Mouse (Mus musculus): ENCODE measurements around the gene Accsl. TPM values are rescaled to one million over a fixed set of nuclear protein-coding genes. Genes with fewer than 3 reads are reported as not detected.
A peak's percentile ranks its signal among the peaks of the same experiment; 100 is the strongest.

The Accsl gene
- polyA plus RNA-seq, 1 experiment from 2014 or later, result not detected

DNA sequence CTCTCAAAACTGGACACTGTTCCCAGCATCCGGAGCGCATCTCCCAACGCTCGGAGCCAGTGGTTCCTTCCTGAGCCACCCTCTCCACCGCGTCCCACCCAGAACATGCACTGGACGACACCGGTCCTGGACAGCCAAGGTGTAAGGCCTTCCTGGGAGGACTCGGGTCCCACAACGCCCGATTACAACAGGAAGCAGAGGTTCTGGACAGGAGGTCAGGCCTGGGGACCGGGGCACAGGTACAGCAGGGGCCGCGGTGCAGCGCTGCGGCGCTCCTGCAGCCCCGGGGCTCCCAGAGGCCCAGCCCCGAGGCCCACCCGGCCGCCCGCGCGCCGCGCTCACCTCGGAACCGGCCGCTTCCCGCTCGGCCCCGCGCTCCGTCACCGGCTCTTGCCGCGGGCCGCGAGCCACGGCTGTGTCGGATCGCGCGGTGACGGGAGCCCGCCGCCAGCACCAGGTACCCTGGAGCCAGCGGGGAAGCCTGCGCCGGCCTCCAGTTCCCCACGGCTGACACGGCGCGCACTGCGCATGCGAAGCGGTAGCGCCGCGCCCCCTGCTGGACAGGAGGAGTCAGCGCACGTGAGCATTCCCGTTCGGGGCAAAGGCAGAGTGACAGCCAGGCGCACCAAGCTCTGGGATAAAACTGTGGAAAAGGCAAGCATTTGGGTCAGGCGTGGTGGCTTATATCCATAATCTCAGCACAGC is 46.8 kb downstream of the Accsl start, which contains the start of gene Ext2:
Ext2 (minus strand) TSS at position 524 of the 705 bp plus-strand sequence.
- DNase-seq (ENCODE audit: low spot score), result peak; percentile 89
- Histone ChIP-seq H3K4me3 (peak within 1 kb of the TSS; percentile 91), H3K36me3 (peaks cover 8% of the 10 kb centered on the region), H3K9me3 (no peaks in the 10 kb centered on the region), H3K27ac (peak within 1 kb of the TSS; percentile 92), H3K27me3 (ENCODE audit: insufficient read depth, poor library complexity, severe bottlenecking) (no peaks in the 10 kb centered on the region), H3K4me1 (replicated peaks) (peaks cover 23% of the 10 kb centered on the region)
- WGBS, result under 1% methylated on average over 66 of the region's 66 CpGs

DNA sequence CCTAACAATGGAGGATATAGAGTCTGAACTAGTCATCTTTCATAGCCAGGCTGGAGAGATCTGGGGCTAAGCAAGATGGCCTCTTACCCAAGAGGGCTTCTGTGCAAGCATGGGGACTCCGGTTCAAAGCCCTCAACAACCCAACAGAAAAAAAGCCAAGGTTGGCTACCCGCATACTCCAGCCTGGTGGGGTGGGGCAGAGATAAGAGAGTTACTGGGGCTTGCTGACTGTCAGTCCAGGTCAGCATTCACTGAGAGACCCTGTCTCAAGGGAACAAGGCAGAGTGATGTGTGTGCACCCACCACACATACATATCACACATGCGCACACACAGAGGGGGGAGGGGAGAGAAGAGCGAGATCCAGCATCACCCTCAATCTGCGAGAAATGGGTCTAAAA is 51.2 kb downstream of the Accsl start:
- no peak for DNase-seq (ENCODE audit: low spot score)
- 94% methylated on average over 5 of the region's 5 CpGs for WGBS
- no peaks in the 10 kb centered on the region for H3K9me3 ChIP-seq
- no peak overlapping the region for H3K27ac ChIP-seq
- no peak overlapping the region for H3K4me3 ChIP-seq
- peaks cover 19% of the 10 kb centered on the region for H3K36me3 ChIP-seq
- peaks cover 23% of the 10 kb centered on the region for H3K4me1 ChIP-seq (replicated peaks)
- H3K27me3 ChIP-seq (ENCODE audit: insufficient read depth, poor library complexity, severe bottlenecking), result no peaks in the 10 kb centered on the region

DNA sequence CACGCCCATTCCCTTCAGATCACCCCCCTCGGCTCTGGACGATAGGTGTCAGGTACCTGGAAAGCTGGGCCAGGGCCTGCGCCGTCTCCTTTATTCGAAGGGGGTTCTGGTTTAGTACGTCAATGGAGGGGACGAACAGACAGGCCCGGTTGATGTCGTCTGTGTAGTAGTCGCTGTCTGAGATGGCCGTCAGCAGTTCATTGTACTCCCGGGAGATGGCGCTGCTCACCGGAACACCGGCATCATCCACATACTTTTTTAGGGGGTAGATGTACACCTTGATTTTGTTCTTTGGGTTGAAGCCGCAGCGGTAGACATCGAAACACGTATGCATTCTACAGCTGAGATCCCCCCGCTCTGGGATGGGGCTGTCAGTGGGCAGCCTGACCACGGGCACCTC is 55.6 kb downstream of the Accsl start:
- no peak overlapping the region for H3K4me3 ChIP-seq
- WGBS, result 94% methylated on average over 22 of the region's 22 CpGs
- no peaks in the 10 kb centered on the region for H3K9me3 ChIP-seq
- H3K27ac ChIP-seq, result no peak overlapping the region
- no peaks in the 10 kb centered on the region for H3K27me3 ChIP-seq (ENCODE audit: insufficient read depth, poor library complexity, severe bottlenecking)
- H3K4me1 ChIP-seq (replicated peaks), result peaks cover 3% of the 10 kb centered on the region; the same call in 1 of the 2 replicates
- no peak for DNase-seq (ENCODE audit: low spot score)
- H3K36me3 ChIP-seq, result peaks cover 53% of the 10 kb centered on the region

DNA sequence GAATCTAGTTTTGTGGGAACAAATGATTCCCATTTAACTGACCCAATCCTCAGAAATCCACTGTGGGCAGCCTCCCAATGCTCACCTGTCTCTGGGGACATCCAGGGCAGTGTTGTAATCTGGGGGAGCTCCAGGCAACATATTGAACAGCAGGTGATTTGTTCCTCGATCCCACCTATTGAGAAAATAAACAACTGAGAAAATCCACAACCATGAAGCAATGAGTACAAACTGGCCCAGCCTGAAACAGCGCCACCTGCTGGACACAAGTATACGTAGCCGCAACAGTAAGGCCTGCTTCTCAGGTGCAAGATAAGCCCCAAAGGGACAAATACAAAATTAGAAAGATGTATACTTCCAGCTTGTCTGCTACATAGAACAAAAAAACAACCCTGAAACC is 57.1 kb downstream of the Accsl start:
- Histone ChIP-seq H3K36me3 (peaks cover 67% of the 10 kb centered on the region), H3K27me3 (ENCODE audit: insufficient read depth, poor library complexity, severe bottlenecking) (no peaks in the 10 kb centered on the region), H3K9me3 (no peaks in the 10 kb centered on the region), H3K27ac (no peak overlapping the region), H3K4me1 (replicated peaks) (no peaks in the 10 kb centered on the region), H3K4me3 (no peak overlapping the region)
- 35% methylated on average over 4 of the region's 4 CpGs for WGBS
- peak; percentile 64 for DNase-seq (ENCODE audit: low spot score)

DNA sequence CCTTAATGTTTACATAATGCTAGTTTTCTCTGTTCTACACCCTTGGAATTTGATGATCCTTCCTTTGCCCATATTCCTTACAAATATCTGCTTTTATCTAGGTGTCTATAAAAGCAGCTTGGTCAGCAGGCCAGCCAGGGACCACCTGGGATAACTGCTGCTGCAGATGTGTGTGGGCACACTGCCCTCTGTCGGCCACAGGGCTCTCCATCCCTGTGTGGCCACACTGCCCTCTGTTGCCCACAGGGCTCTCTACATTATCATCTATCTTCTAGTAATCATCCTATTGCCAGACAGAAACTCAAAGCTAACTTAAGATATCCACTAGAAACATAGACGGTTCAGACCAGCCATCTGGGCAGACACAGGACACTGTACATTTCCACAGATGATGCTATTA is 59.0 kb downstream of the Accsl start:
- Histone ChIP-seq H3K4me1 (replicated peaks) (no peaks in the 10 kb centered on the region), H3K27ac (no peak overlapping the region), H3K4me3 (no peak overlapping the region), H3K9me3 (no peaks in the 10 kb centered on the region), H3K27me3 (ENCODE audit: insufficient read depth, poor library complexity, severe bottlenecking) (no peaks in the 10 kb centered on the region), H3K36me3 (peaks cover 86% of the 10 kb centered on the region)
- peak; percentile 45 for DNase-seq (ENCODE audit: low spot score)
- WGBS, result 12% methylated on average over 2 of the region's 2 CpGs

DNA sequence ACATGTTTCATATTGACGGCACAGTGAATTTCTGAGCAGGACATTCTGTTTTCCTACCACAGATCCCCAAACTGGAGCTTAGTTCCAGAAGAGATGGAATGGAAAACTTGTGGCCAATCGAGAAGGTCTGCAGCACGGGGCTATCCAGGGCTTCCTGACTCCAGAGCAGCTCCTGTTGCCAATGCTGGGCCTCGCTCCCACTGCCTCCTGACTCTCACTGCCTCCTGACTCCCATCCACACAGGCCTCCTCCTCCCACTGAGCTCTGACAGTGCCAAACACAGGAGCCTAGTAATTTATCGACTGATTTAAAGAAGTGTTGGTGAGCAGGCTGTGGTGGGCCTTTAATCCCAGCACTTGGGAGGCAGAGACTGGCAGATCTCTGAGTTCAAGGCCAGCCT is 60.9 kb downstream of the Accsl start:
- peaks cover 95% of the 10 kb centered on the region for H3K36me3 ChIP-seq
- no peaks in the 10 kb centered on the region for H3K27me3 ChIP-seq (ENCODE audit: insufficient read depth, poor library complexity, severe bottlenecking)
- H3K27ac ChIP-seq, result no peak overlapping the region
- H3K4me3 ChIP-seq, result no peak overlapping the region
- DNase-seq (ENCODE audit: low spot score), result no peak
- WGBS, result 87% methylated on average over 5 of the region's 5 CpGs
- no peaks in the 10 kb centered on the region for H3K4me1 ChIP-seq (replicated peaks)
- H3K9me3 ChIP-seq, result no peaks in the 10 kb centered on the region

DNA sequence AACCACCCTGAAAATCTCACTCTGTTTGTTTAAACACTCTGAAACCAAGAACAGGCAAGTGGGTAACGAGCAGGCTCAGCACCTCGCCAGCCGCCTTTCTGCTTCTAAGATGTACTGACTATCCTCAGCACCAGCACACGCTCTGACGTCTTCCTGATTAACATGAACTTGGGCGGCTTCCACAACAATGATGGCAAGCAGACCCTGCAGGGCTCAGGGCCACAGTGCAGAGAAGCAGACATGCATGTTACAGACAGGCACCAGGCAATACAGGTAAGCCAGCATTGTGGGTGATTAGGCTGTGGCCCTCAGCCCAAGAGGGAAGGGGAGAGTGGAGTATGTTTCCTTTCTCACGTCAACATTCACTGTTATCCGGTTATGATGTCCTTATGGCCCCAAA is 61.5 kb downstream of the Accsl start:
- Histone ChIP-seq H3K4me3 (no peak overlapping the region), H3K27ac (no peak overlapping the region), H3K4me1 (replicated peaks) (no peaks in the 10 kb centered on the region), H3K9me3 (no peaks in the 10 kb centered on the region), H3K36me3 (peaks cover 92% of the 10 kb centered on the region), H3K27me3 (ENCODE audit: insufficient read depth, poor library complexity, severe bottlenecking) (no peaks in the 10 kb centered on the region)
- DNase-seq (ENCODE audit: low spot score), result no peak
- 89% methylated on average over 8 of the region's 8 CpGs for WGBS

DNA sequence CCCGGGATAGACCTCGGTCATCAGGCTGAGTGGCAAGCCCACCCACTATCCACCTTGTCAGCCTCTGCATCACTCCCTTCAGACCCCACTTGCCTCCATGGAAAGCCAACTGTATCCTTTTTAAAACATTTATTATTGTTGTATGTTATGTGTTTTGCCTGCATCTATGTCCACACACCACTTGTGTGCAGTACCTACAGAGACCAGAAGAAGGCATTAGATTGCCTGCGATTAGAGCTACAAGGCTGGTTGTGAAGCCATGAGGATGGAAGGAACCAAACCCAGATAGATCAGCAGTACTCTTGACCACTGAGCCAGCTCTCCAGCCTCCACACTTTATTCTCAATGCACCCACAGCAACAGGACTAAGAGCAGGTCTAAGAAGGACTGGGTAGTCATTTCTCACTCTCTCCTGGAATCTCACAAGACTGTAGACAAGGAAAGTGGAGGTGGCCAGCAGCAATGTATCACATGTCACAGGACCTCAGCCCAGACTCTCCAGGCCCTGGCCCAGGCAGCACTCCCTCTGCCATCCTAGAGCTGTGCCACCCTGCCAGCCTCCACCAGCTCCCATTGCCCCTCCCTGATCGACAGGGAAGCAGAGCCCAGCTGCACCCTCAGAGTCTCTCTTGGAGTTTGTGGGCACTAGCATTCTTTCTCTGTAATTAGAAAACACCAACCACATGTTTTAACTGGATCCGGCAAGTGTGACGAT is 62.3 kb downstream of the Accsl start:
- Histone ChIP-seq H3K9me3 (no peaks in the 10 kb centered on the region), H3K27ac (no peak overlapping the region), H3K4me3 (no peak overlapping the region), H3K4me1 (replicated peaks) (no peaks in the 10 kb centered on the region), H3K27me3 (ENCODE audit: insufficient read depth, poor library complexity, severe bottlenecking) (no peaks in the 10 kb centered on the region), H3K36me3 (peaks cover 94% of the 10 kb centered on the region)
- WGBS, result 95% methylated on average over 6 of the region's 6 CpGs
- no peak for DNase-seq (ENCODE audit: low spot score)

DNA sequence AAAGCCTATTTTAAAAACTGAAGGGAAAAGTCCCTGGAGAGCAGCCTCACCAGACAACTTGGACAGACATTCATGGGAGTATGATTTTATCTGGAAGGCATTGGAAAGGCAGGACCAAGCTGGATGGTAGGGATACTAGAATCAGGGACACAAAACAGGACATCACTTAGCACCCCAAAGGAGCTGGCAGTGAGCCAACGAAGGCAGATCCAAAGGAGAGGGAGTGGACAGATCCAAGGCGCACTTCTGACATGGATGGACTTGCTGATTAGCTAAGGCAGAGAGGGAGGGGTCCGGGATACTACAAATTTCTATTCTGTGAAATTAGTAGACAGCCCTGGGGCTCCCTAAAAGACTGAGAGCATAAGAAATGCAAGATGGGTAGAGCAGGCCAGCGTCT is 63.4 kb downstream of the Accsl start:
- no peaks in the 10 kb centered on the region for H3K9me3 ChIP-seq
- H3K36me3 ChIP-seq, result peaks cover 88% of the 10 kb centered on the region
- no peaks in the 10 kb centered on the region for H3K27me3 ChIP-seq (ENCODE audit: insufficient read depth, poor library complexity, severe bottlenecking)
- no peaks in the 10 kb centered on the region for H3K4me1 ChIP-seq (replicated peaks)
- 88% methylated on average over 4 of the region's 4 CpGs for WGBS
- no peak overlapping the region for H3K27ac ChIP-seq
- H3K4me3 ChIP-seq, result no peak overlapping the region
- no peak for DNase-seq (ENCODE audit: low spot score)

Other genes with a start within 250 kb of the Accsl start
- 7.2 and 9.0 TPM in 2 replicates for gene Alx4, start 226.8 kb downstream of the Accsl start, polyA plus RNA-seq (2016; fragmentation: Nextera tagmentation; extraction: Ambion mirVana)
- 69.5 and 77.1 TPM in 2 replicates for gene Ext2, start 46.6 kb downstream of the Accsl start, polyA plus RNA-seq (2016; fragmentation: Nextera tagmentation; extraction: Ambion mirVana)
- 8.3 and 9.3 TPM in 2 replicates for gene Accs, start 19.2 kb downstream of the Accsl start, polyA plus RNA-seq (2016; fragmentation: Nextera tagmentation; extraction: Ambion mirVana)
- gene Gm13889, start 88.0 kb upstream of the Accsl start, polyA plus RNA-seq (2016; fragmentation: Nextera tagmentation; extraction: Ambion mirVana), result 3.0 and 4.0 TPM in 2 replicates
- not detected in 2 replicates for gene Gm27027, start 127.2 kb upstream of the Accsl start, polyA plus RNA-seq (2016; fragmentation: Nextera tagmentation; extraction: Ambion mirVana)
- 57.5 and 58.7 TPM in 2 replicates for gene Alkbh3, start 141.7 kb upstream of the Accsl start, polyA plus RNA-seq (2016; fragmentation: Nextera tagmentation; extraction: Ambion mirVana)